Mouse (Mus musculus) cerebellum, adult 2 months (tissue): ENCODE measurements around the gene Sh2b3.

Source experiments
- CTCF ChIP-seq: fragments of 200-500 bp; IDR thresholded peaks from 2 replicates; pipeline ENCODE4 v1.5.1; 2011; ENCODE audit warnings: low read depth, mild to moderate bottlenecking, control low read depth, low read length, moderate library complexity, borderline replicate concordance; ENCODE audit not compliant: insufficient read depth
- POLR2A ChIP-seq: fragments of 200-500 bp; IDR thresholded peaks from 2 replicates; pipeline ENCODE4 v1.6.1; 2011; ENCODE audit warnings: low read length, control low read depth, borderline replicate concordance; ENCODE audit not compliant: insufficient read depth

DNA sequence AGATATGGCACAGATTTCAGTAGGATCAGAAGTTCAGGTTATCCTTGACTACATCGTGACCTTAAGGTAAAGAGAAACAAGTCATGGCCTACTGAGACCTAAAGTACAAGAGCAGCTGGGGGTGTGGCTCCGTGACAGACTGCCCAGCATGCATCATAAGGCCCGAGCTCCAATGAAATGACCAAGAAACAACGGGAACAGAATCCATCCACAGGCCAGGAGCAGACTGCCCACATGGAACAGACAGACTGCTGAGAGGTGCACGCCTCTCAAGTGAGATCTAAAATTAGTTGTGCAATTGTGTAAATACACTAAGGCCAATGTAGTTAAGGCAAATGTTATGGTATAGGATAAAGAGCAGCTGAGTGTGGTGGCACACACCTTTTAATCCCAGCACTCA lies 15.9 kb downstream of the Sh2b3 start:
- TF ChIP-seq CTCF (no peak), POLR2A (no peak)
